Mouse (Mus musculus) lung, postnatal 10 days (tissue): ENCODE measurements around the gene Rft1.

ENCODE experiments used
- DNase-seq: peaks from one replicate; pipeline ENCODE4 v3.0.0; 2021

Rft1 gene

DNA sequence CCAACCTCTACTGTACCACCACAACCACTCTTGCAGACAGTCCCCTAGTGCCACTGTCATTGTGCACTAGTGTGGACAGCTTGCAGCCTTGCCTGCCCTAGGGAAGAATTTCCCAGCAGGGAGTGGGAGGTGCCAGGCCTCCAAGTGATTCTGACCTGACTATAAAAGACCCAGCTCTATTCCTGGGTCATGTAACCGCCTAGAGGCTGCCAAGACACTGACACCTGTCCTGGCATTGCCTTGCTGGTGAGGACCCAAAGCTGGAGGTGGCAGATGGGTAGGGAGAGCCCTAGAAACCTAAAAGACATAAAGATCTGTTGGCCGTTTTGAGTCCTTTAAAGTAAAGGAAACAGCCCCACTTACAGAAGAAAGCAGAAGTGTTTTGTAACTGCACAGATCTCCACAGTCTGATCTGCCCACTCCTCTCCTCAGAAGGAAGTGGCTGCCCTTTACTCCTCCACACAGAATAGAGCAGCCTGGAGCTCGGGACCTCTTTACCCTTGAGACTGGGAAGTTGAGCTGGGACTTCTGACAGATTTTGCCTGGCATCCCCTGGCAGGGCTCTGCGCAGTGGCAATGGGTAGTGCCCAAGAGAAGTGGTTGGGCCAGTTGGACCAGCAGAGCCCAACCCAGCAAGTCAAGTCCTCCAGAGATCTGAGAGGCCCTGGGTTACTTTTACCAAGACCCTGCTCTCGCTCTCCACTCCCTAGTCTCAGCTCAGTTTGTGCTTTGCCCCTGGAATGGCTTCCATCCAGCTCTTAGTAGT is 23.2 kb upstream of the Rft1 start:
- DNase-seq = peak; percentile 65

DNA sequence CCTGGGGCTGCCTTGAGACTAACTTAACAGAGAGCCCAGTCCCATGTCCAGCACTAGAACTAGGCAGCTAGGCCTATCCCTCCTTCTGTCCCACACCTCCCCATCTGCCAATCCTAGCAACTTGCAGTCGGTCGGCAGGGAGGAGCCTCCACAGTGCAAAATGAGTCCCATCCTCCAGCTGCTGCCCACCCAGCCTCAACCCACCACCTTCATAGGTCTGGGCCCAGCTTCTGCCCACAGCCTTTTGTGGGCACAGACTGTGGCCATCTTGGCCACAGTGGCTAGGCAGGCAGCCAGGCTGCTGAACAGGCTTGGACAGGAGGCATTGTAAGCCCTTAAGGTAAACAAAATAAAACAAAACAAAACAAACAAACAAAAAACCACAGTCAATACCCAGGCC is 22.3 kb upstream of the Rft1 start:
- DNase-seq = no peak

- no peak for DNase-seq
Measured at GRCm38 (mm10) chr14:30633708-30634107, 20.5 kb upstream of the Rft1 start.

GRCm38 (mm10) chr14:30634418-30634817 is 19.7 kb upstream of the Rft1 start:
- DNase-seq = no peak

- no peak for DNase-seq
Measured at GRCm38 (mm10) chr14:30635219-30635910, 18.8 kb upstream of the Rft1 start.

DNA sequence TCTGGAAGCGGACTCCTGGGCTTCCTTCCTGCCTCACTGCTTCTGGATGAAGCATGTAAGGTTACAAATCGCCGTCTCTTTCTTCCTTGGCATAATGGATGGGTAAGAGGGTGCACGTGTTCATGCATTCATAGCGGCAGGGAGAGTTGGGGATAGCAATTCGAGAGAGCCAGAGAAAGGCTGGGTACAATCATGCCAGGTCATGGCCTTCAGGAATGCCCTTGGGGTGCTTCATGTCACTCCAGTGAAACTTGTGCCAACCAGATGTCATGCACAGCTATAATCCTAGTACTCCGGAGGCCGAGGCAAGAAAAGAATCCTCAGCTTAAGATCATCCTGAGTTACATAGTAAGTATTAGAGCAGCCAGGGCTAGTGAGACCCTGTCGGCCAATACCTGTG is 17.7 kb upstream of the Rft1 start:
- no peak for DNase-seq

- no peak for DNase-seq
Measured at GRCm38 (mm10) chr14:30637087-30637486, 17.1 kb upstream of the Rft1 start.

GRCm38 (mm10) chr14:30638009-30638408 is 16.2 kb upstream of the Rft1 start:
- no peak for DNase-seq

- no peak for DNase-seq
Measured at GRCm38 (mm10) chr14:30638686-30639085, 15.5 kb upstream of the Rft1 start.

DNA sequence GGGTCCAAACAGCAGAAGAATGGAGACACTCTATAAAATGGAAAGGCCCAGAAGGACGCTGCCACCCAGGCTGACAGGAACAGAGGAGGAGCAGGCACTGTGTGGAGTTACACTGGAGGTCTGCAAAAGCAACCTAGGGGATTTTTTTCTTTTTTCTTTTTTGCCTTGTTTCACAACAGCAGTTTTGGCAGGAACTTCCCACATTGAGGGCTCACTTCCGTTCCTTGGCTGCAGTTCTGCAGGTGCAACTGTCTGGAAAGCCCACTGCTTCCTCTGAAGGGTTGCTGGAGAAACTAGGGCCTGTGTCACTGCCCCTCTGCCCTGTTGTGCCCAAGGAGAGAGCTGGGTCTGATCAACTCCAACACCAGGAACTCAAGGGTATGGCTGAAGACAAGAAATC is 12.4 kb upstream of the Rft1 start:
- DNase-seq = no peak

GRCm38 (mm10) chr14:30644026-30644425 is 10.1 kb upstream of the Rft1 start:
- DNase-seq = no peak

GRCm38 (mm10) chr14:30645066-30645465 is 9.1 kb upstream of the Rft1 start:
- no peak for DNase-seq

- DNase-seq = no peak
Measured at GRCm38 (mm10) chr14:30646486-30646885, 7.7 kb upstream of the Rft1 start.

DNA sequence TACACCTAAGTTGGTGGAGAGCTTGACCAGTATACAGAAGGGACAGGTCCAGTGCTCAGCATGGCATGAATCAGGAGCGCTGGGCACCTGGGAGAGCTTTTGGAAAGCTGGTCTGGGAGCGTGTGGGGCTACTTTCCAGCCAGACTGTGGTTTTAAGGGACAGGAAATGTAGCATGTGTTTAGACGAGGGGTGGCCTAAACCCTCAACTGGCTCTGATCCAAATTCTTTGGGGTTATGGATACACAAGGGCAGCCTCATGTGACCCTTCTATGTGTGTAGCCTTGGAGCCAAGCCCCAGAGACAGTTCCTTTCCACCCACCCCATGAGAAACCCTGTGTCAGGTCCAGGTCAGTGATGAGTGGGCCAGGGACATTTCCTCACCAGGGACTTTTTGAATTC is 5.7 kb upstream of the Rft1 start:
- peak; percentile 64 for DNase-seq

DNA sequence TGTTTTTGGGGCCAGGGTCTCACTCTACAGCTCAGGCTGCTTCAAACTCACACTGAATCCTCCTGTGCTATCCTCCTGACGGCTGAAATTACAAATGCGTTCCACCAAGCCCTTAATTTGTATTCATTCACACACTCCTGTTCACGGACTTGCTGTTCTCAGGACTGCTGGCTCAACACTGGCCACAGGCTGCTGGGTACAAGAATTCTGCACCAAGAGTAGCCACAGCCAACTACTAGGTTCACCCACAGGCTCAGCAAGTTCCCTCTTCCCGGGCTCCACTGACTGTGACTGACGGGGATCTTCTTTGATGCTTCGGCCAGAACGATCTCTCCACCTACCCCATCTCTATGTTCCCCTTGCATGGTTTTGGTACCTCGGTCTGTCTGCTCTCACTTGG is 4.4 kb upstream of the Rft1 start:
- no peak for DNase-seq

DNA sequence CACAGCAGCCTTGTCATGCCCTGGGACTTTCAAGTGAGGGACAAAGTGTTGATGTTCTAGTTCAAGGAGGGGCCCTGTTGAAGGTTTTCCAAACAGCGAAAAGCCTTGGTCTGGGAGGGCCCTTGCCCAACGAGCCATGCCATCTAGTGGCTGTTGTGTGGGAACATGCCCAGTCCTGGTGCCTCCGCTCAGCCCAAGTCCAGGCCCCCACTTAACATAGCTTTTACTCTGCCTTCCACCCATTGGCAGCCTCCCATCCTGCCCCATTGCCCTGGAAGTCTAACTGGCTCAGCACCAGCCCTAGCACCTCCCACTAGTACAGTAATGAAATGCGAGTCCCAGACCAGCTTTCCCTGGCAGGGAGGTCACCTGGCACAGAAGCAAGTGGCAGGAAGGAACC is 3.2 kb upstream of the Rft1 start:
- peak; percentile 90 for DNase-seq

- no peak for DNase-seq
Measured at GRCm38 (mm10) chr14:30654691-30655228, 600 bp downstream of the Rft1 start.

DNA sequence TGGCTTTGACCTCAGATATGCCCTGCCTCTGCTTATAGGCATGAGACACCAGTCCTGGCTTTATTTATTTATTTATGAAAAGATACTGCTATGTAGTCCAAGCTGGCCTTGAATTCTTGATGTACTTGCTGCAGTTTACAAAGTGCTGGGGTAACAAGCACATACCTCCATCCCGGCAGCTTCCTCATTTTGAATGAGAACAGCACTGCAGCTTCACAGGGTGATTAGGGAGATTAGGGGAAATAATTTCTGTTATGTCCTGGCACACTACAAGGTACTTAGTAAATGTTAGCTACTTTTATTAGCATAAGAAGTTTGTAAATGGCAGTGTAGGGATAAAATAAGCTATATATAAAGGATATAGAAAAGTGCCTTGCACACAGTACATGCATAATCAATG is 1.4 kb downstream of the Rft1 start:
- DNase-seq = no peak

DNA sequence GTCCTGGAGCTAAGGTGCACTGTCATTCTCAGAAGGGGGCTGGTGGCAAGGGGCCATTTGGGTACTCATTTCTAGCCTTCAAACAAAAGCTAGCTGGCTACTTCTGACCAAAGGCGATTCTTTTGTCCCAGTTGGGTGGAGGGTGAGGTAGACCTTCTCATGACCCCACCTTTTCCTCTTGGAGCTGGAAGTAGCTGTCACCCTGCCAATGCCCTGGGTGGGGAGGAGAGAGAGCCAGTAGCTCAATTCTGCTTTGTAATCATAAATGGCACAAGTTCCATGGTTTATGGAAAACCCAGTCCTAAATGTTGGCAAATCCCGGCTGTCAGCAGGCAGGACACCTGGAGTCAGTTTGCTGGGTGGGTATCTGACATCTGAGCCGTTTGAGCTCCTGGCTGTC is 11.9 kb downstream of the Rft1 start:
- DNase-seq = peak; percentile 69

GRCm38 (mm10) chr14:30666604-30667003 is 12.4 kb downstream of the Rft1 start:
- no peak for DNase-seq

GRCm38 (mm10) chr14:30670161-30670560 is 16.0 kb downstream of the Rft1 start:
- DNase-seq = no peak

DNA sequence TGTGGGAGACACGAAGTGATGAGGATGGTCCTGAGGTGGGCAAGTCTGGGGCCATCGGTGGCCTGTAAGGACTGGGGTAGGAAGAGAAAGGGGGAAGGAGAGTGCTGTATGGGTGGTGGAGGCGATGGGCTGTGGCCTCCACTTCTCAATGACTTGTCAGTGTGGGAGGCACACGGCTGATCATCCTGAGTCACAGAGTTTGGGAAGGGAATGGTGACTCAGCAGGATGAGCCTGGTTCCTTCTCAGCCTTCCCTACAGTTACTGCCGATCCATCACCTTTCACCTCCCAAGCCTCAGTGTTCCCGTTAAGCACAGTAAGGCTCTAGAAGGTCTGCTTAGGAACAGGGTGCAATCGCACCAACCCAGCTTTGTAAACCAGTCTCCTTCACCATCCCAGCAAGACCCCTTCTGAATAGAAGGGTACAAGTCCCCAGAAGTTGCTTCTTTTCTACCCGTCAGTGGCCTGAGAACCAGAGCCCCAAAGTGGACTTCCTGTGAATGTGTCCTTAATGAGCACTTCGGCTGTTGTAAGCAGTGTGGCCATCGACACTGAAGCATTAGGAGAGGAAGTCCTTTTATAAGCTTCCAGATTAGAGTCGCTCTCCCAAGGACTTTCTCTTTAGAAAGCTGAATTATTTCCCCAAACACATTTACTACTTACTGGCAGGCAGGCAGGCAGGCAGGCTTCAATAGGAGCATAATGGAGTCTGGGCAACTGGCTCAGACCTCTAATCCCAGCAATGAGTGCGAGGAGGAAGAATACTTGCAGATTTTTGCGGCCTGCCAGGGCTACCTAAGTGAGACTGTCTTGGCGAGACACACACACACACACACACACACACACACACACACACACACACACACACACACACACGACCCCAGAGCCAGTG is 17.2 kb downstream of the Rft1 start:
- DNase-seq = no peak

- peak; percentile 94 for DNase-seq
Measured at GRCm38 (mm10) chr14:30671986-30672312, 17.8 kb downstream of the Rft1 start.
